Mouse (Mus musculus): ENCODE measurements at regions not wholly inside any gene's neighbourhood (a gene's known extent, or its start where the extent isn't known, plus 50 kb on each side); places are given as distances from the start of the nearest gene placed in this dataset.

DNA sequence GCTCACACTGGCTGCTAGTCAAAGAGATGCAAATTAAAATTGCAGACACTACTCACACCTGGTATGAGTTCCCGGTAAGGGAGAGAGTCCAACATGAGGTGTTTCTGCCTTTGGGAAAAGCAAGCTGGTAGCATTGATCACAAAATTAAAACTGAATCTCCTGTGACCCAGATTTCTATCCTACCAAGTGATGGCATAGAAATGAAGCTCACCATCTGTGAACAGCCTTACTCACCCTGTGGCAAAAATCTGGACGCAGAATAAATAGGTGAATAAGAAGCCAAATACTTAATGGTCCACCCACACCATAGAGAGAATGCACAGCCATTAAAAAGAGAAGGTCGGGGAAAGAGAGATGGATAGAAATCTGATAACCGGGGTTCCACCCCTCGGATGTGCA lies 169.4 kb upstream of the Castor2 start:
- no peaks in the 10 kb centered on the region for H3K9me3 ChIP-seq (replicated peaks)
- no peaks in the 10 kb centered on the region for H3K36me3 ChIP-seq
- 79% methylated on average over 5 of the region's 5 CpGs for WGBS
- no peak overlapping the region for H3K9ac ChIP-seq (replicated peaks)
- no peak overlapping the region for H3K27ac ChIP-seq (replicated peaks)
- peaks cover 6% of the 10 kb centered on the region; the same call in 1 of the 2 replicates for H3K4me1 ChIP-seq
- ATAC-seq (ENCODE audit: low FRiP score), result no peak
- no peak overlapping the region for H3K4me2 ChIP-seq
- H3K27me3 ChIP-seq (replicated peaks), result no peaks in the 10 kb centered on the region
- H3K4me3 ChIP-seq (replicated peaks), result no peak overlapping the region

DNA sequence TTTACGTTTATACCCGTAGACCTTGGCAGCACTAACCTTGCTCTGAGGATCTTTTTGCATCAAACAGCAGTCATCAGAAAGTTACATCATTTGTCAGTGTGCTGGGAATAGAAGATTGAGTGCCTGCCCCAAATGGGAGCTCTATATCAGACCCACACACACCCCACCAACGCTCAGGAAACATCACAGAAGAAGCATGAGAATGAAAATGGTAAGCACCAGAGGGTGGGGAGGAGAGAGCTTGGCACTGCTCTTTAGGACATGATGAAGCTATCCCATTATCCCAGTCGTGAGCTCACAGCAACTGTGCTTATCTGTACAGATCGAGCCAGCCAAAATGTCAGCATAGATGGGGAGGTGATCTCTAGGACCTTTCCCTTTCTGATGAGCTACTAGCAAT lies 172.5 kb upstream of the Castor2 start:
- WGBS, result 76% methylated on average over 5 of the region's 5 CpGs
- H3K36me3 ChIP-seq, result no peaks in the 10 kb centered on the region
- H3K4me1 ChIP-seq, result peaks cover 10% of the 10 kb centered on the region; the same call in 1 of the 2 replicates
- H3K9me3 ChIP-seq (replicated peaks), result no peaks in the 10 kb centered on the region
- H3K9ac ChIP-seq (replicated peaks), result no peak overlapping the region
- H3K4me3 ChIP-seq (replicated peaks), result no peak overlapping the region
- H3K27ac ChIP-seq (replicated peaks), result no peak overlapping the region
- ATAC-seq (ENCODE audit: low FRiP score), result no peak
- H3K27me3 ChIP-seq (replicated peaks), result no peaks in the 10 kb centered on the region
- H3K4me2 ChIP-seq, result no peak overlapping the region

DNA sequence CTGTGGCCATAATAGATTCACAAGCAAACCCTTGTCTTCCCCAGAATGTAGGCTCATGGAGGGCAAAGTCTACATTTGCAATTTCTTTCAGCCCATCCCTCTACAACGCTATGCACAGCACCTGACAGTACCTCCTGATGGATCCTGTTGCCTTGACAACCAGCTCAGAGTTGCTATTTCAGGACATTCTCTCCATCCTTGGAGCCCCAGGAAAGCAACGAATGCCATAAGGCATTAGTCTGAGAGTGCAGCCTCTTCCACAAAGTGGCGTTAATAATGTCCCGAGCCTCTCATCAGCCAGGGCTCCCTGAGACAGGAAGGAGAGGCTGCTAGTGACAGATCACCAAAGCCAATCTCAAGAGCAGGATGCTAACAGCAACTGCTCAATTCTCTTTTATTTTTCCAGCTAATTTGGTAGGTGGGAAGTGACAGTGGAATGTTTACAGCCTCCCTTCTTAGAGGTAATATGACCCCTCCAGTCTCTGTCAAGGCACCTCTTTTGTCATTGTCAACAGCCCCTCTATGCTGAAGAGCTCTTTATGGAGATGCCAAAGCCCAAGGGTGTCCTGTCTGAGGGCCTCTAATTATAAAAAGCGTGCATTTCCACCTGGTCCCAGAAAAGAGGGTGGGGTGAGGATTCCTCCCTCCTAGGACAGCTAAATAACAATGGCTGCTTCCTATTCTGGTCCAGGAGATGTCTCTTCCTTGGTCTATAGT lies 174.2 kb upstream of the Castor2 start:
- no peaks in the 10 kb centered on the region for H3K27me3 ChIP-seq (replicated peaks)
- H3K9ac ChIP-seq (replicated peaks), result no peak overlapping the region
- H3K27ac ChIP-seq (replicated peaks), result no peak overlapping the region; the same call in 1 of the 2 replicates
- H3K4me3 ChIP-seq (replicated peaks), result no peak overlapping the region
- H3K4me2 ChIP-seq, result no peak overlapping the region
- H3K4me1 ChIP-seq, result peaks cover 10% of the 10 kb centered on the region; the same call in 1 of the 2 replicates
- no peaks in the 10 kb centered on the region for H3K9me3 ChIP-seq (replicated peaks)
- ATAC-seq (ENCODE audit: low FRiP score), result peak; percentile 38; the same call in 1 of the 2 replicates
- H3K36me3 ChIP-seq, result no peaks in the 10 kb centered on the region
- 11% methylated on average over 5 of the region's 5 CpGs for WGBS

DNA sequence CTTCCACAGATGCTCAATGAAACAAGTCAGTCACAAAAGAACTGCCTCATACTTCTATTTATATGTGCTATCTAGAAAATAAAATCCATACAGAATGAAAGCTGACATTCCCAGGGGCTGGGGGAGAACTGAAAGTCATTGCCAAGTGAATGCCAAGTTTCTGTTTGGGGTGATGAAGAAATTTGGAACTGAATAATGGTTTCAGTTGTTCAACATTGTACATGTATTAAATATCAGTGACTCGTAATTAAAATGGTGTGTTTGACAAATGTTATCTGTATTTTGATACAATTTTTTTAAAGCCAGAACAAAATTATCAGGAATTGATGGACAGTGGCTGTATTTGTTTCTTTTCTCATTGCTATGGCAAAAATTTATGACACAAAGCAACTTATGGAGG lies 177.3 kb upstream of the Castor2 start:
- Histone ChIP-seq H3K36me3 (no peaks in the 10 kb centered on the region), H3K9ac (replicated peaks) (no peak overlapping the region), H3K27ac (replicated peaks) (no peak overlapping the region), H3K4me1 (peaks cover 10% of the 10 kb centered on the region; the same call in 1 of the 2 replicates), H3K27me3 (replicated peaks) (no peaks in the 10 kb centered on the region), H3K4me2 (no peak overlapping the region), H3K4me3 (replicated peaks) (no peak overlapping the region), H3K9me3 (replicated peaks) (no peaks in the 10 kb centered on the region)
- ATAC-seq (ENCODE audit: low FRiP score), result no peak
- WGBS, result 89% methylated on average over 1 of the region's 1 CpGs

DNA sequence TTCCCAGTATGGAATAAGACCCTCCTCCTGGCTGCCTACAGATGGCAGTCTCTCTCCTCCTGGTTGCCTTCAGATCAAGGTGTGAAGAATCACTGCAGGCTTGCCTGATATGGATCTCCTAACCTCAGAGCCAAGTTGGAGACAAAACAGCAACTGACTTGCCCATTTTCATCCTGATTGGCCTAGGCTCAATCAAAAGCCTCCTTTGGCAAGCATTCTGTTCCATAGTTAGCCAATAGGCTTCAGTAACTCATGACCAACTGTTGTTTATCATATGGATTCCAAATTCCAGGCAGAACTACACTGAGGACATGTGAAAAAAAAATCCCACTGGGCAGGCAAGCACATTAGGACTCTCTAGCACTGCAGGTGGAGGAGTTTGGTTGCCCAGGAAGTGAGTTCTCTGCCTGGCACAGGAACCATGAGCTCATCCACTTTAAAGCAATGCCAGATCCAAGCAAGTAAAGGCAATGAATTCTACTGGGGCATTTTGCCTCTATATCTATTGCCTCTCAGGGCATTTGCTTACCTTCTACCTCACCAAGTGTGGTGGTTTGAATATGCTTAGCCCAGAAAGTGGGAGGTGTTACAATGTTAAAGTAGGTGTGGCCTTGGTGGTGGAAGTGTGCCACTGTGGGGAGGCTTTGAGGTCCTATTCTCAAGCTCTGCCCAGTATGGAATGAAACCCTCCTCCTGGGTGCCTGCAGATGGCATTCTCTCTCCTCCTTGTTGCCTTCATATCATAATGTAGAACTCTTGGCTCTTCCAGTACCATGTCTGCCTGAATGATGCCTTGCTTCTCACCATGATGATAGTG lies 183.6 kb upstream of the Castor2 start:
- no peak overlapping the region for H3K4me2 ChIP-seq
- no peak overlapping the region for H3K4me3 ChIP-seq (replicated peaks)
- no peak overlapping the region for H3K27ac ChIP-seq (replicated peaks)
- peaks cover 13% of the 10 kb centered on the region for H3K4me1 ChIP-seq
- no peaks in the 10 kb centered on the region for H3K36me3 ChIP-seq
- H3K9me3 ChIP-seq (replicated peaks), result no peaks in the 10 kb centered on the region
- H3K27me3 ChIP-seq (replicated peaks), result no peaks in the 10 kb centered on the region
- no peak overlapping the region for H3K9ac ChIP-seq (replicated peaks)
- ATAC-seq (ENCODE audit: low FRiP score), result no peak

DNA sequence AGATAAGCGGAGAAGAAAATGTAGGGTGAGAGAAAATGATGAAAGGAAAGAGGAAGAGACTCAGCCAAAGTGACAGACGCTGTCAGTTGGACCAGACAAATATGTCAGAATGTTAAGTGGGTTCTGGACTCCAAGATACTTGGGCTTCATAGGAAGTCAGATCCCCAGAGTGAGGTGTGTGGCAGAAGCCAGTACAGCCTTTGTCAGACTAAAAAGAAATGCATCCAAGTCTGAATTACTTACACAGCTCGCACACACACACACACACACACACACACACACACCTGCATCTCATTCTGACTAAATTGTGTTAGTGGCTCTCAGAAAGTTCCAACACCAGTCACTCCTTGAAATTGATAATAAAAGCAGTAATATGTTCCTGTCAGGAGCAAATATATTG lies 192.1 kb upstream of the Castor2 start:
- no peak for ATAC-seq (ENCODE audit: low FRiP score)
- Histone ChIP-seq H3K9ac (replicated peaks) (no peak overlapping the region), H3K4me1 (no peaks in the 10 kb centered on the region), H3K27ac (replicated peaks) (no peak overlapping the region), H3K9me3 (replicated peaks) (0 out of 2 replicates have a peak, but pooled peaks cover 5% of the 10 kb centered on the region), H3K27me3 (replicated peaks) (no peaks in the 10 kb centered on the region), H3K36me3 (no peaks in the 10 kb centered on the region), H3K4me3 (replicated peaks) (no peak overlapping the region), H3K4me2 (no peak overlapping the region)
- 85% methylated on average over 3 of the region's 3 CpGs for WGBS

DNA sequence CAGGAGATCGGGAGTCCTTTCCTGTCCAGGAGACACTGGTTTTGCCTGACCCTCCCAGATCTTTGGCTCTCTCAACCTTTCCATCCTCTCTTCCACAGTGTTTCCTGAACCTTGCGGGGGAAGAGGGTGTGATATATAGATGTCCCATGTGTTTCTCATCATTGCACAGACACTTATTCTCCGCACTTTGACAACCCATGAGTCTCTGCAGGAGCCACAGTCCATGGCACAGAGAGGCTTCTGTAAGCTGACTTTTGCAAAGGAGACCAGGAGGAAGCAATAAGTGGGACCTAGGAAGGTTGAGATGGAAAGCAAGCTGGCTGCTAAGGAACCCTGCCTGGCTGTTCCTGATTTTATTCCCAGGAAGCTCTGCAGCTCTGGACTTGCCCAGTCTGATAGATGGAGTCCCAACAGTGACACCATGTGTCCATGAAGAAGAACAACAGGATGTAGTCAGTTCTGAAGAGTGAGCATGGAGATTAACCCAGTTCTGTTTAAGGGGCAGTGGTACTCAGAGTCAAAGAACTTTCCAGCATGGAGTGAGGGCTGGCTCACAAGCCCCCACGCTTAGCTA lies 201.4 kb upstream of the Castor2 start:
- no peaks in the 10 kb centered on the region for H3K36me3 ChIP-seq
- H3K4me2 ChIP-seq, result no peak overlapping the region
- H3K9me3 ChIP-seq (replicated peaks), result no peaks in the 10 kb centered on the region
- no peak for ATAC-seq (ENCODE audit: low FRiP score)
- no peak overlapping the region for H3K9ac ChIP-seq (replicated peaks)
- H3K4me1 ChIP-seq, result 0 out of 2 replicates have a peak, but pooled peaks cover 3% of the 10 kb centered on the region
- H3K4me3 ChIP-seq (replicated peaks), result no peak overlapping the region
- WGBS, result 77% methylated on average over 4 of the region's 4 CpGs
- H3K27me3 ChIP-seq (replicated peaks), result no peaks in the 10 kb centered on the region; the same call in 1 of the 2 replicates
- no peak overlapping the region for H3K27ac ChIP-seq (replicated peaks)

DNA sequence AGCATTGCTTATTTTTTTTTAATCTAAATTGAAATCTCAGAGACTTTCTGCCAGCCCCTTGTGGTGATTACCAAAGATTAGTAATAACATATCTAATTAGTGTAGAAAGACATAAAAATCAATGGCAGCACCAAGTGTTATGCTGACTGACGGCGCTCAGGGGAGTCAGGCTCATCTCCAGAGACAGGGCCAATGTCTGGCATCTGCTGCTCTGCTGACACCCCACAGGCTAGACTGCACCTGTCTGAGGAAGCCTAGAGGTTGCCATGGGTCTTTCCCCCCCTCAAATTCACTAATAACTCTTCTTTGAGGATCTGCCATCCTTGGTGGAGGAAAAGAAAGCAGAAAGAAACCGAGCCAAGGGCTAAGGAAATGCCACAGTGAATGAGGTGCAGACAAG lies 208.8 kb upstream of the Castor2 start:
- Histone ChIP-seq H3K9ac (replicated peaks) (no peak overlapping the region), H3K9me3 (replicated peaks) (no peaks in the 10 kb centered on the region), H3K4me2 (no peak overlapping the region), H3K27ac (replicated peaks) (no peak overlapping the region), H3K4me3 (replicated peaks) (no peak overlapping the region), H3K4me1 (peaks cover 14% of the 10 kb centered on the region), H3K27me3 (replicated peaks) (no peaks in the 10 kb centered on the region), H3K36me3 (no peaks in the 10 kb centered on the region)
- no peak for ATAC-seq (ENCODE audit: low FRiP score)
- WGBS, result 57% methylated on average over 3 of the region's 3 CpGs

DNA sequence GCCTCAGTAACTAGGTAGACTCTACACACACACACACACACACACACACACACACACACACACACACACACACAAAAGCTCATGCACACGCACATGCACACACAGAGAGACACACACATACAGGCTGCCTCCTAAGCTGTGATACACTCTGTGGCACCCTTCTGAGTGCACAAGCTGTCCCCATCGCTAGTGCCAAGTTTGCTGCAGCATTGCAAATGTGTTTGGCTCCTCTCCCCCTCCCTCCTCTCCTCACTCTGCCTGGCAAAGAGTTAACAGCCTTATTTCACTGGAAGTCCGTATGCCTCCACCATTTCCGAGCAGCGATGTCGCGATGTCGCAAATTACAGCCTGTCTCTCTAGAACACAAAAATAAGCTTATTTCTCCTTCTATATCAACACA lies 209.7 kb upstream of the Castor2 start:
- H3K4me3 ChIP-seq (replicated peaks), result no peak overlapping the region
- H3K27me3 ChIP-seq (replicated peaks), result no peaks in the 10 kb centered on the region
- peak overlapping the region; percentile 22; the same call in 1 of the 2 replicates for H3K4me2 ChIP-seq
- H3K4me1 ChIP-seq, result peaks cover 23% of the 10 kb centered on the region
- WGBS, result 42% methylated on average over 8 of the region's 8 CpGs
- no peaks in the 10 kb centered on the region for H3K9me3 ChIP-seq (replicated peaks)
- ATAC-seq (ENCODE audit: low FRiP score), result no peak
- H3K36me3 ChIP-seq, result no peaks in the 10 kb centered on the region
- no peak overlapping the region for H3K27ac ChIP-seq (replicated peaks)
- no peak overlapping the region for H3K9ac ChIP-seq (replicated peaks)

DNA sequence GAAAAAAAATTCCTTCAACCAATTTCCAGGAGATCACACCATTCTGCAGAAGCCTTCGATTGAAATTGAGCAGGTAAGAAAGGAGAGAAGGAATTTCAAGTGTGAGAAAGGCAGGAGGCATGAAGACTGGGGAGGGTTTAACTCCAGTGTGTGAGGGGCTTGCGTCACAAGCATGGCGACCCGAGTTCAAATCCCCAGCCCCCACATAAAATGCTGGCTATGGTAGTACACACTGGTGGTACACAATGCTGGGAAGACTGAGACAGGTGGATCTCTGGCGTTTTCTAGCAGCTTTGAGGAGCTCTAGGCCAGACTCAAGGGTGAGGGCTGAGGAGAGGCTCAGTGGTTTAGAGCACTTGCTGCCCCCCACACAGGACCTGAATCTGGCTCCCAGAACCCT lies 214.0 kb upstream of the Castor2 start:
- H3K4me3 ChIP-seq (replicated peaks), result no peak overlapping the region
- H3K9me3 ChIP-seq (replicated peaks), result no peaks in the 10 kb centered on the region
- H3K27me3 ChIP-seq (replicated peaks), result no peaks in the 10 kb centered on the region
- peak overlapping the region; percentile 30; the same call in 1 of the 2 replicates for H3K27ac ChIP-seq (replicated peaks)
- ATAC-seq (ENCODE audit: low FRiP score), result no peak
- H3K4me1 ChIP-seq, result peaks cover 21% of the 10 kb centered on the region
- H3K36me3 ChIP-seq, result no peaks in the 10 kb centered on the region
- no peak overlapping the region for H3K4me2 ChIP-seq
- 85% methylated on average over 5 of the region's 5 CpGs for WGBS
- H3K9ac ChIP-seq (replicated peaks), result no peak overlapping the region

DNA sequence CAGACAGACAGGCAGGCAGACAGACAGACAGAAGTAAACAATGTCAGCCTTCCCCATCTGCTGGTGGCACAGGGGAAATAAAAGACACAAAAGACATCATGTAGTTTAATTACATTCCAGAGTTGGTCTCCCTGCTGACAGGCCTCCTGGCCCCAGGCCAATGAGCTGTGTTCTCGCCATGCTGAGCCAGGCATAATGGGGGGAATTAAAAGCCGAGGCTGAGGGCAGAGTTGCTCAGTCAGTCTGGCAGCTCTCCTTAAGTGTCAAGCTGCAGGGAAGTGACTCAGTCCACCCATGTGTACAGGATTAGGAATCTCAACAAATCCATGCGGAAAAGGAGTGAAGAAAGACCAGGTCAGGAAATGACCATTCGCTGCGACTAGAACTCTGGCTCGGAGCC lies 214.5 kb upstream of the Castor2 start:
- ATAC-seq (ENCODE audit: low FRiP score), result peak; percentile 63
- Histone ChIP-seq H3K4me3 (replicated peaks) (no peak overlapping the region), H3K9me3 (replicated peaks) (no peaks in the 10 kb centered on the region), H3K27ac (replicated peaks) (peak overlapping the region; percentile 30; the same call in 1 of the 2 replicates), H3K27me3 (replicated peaks) (no peaks in the 10 kb centered on the region), H3K4me1 (peaks cover 18% of the 10 kb centered on the region), H3K4me2 (no peak overlapping the region), H3K9ac (replicated peaks) (no peak overlapping the region), H3K36me3 (no peaks in the 10 kb centered on the region)
- WGBS, result 16% methylated on average over 6 of the region's 6 CpGs

All from neural tube, embryonic 15.5 days (tissue).